Mouse (Mus musculus) liver, embryonic 11.5 days (tissue): ENCODE data around the gene Gm20715. TPM values are rescaled to one million over a fixed set of nuclear protein-coding genes. Genes with fewer than 3 reads are reported as not detected.
"Not testable (repeated sequence)": the region's sequence is repeated elsewhere in the genome, so short reads cannot be mapped to it uniquely, and the experiment has no call there.

Experiments
- ATAC-seq: fragments of 200-750 bp; cut with Nextera tagmentation; replicated peaks from 2 replicates; pipeline ENCODE4 v1.8.0; 2017; ENCODE audit warnings: moderate number of reproducible peaks, mild to moderate bottlenecking, moderate TSS enrichment, moderate library complexity; ENCODE audit not compliant: low FRiP score
- DNase-seq: peaks from one replicate; pipeline ENCODE4 v3.0.0-alpha.2; 2017; ENCODE audit warnings: low spot score
- H3K27ac ChIP-seq: fragments of 300-500 bp; sonication (generic); 2 replicates; pipeline ENCODE4 v1.5.1; 2014; ENCODE audit warnings: mild to moderate bottlenecking, low read depth, low read length, control low read depth
- H3K27me3 ChIP-seq: fragments of 300-500 bp; sonication (generic); replicated peaks from 2 replicates; pipeline ENCODE4 v1.6.1; 2014; ENCODE audit warnings: low read length, mixed read lengths; ENCODE audit not compliant: control insufficient read depth, insufficient read depth
- H3K36me3 ChIP-seq: fragments of 300-500 bp; sonication (generic); 2 replicates; pipeline ENCODE4 v1.6.1; 2014; ENCODE audit warnings: mild to moderate bottlenecking, low read length, moderate library complexity, mixed read lengths; ENCODE audit not compliant: control insufficient read depth, insufficient read depth
- H3K4me1 ChIP-seq: fragments of 300-500 bp; sonication (generic); replicated peaks from 2 replicates; pipeline ENCODE4 v1.6.1; 2014; ENCODE audit warnings: low read length, mixed read lengths; ENCODE audit not compliant: control insufficient read depth, insufficient read depth
- H3K4me2 ChIP-seq: fragments of 300-500 bp; sonication (generic); 2 replicates; pipeline ENCODE4 v1.6.1; 2014; ENCODE audit warnings: mild to moderate bottlenecking, control low read depth, moderate library complexity
- H3K4me3 ChIP-seq: fragments of 300-500 bp; sonication (generic); 2 replicates; pipeline ENCODE4 v1.5.1; 2014; ENCODE audit warnings: low read depth, low read length, control low read depth
- H3K9ac ChIP-seq: fragments of 300-500 bp; sonication (generic); 2 replicates; pipeline ENCODE4 v1.6.1; 2014; ENCODE audit warnings: low read depth, low read length, control low read depth
- H3K9me3 ChIP-seq: fragments of 300-500 bp; sonication (generic); 2 replicates; pipeline ENCODE4 v1.6.1; 2016; ENCODE audit warnings: low read length, inconsistent platforms, mixed read lengths; ENCODE audit not compliant: control insufficient read depth
- WGBS: fragments of 180-500 bp; shearing (Covaris S2); extraction: QIAGEN DNeasy Blood & Tissue Kit; methylation state at CpG from one replicate; pipeline ENCODE4 v1.1.7; 2014; 5-methylcytosine and 5-hydroxymethylcytosine counted together
- polyA plus RNA-seq: library from polyadenylated mRNA; unstranded; fragments of >200 nt; fragmentation: Nextera tagmentation; extraction: Ambion mirVana; gene quantifications from 2 replicates; pipeline ENCODE4 v1.2.1, GENCODE M21; 2014

Gm20715 gene
- polyA plus RNA-seq, 1 experiment from 2014 or later: not detected

DNA sequence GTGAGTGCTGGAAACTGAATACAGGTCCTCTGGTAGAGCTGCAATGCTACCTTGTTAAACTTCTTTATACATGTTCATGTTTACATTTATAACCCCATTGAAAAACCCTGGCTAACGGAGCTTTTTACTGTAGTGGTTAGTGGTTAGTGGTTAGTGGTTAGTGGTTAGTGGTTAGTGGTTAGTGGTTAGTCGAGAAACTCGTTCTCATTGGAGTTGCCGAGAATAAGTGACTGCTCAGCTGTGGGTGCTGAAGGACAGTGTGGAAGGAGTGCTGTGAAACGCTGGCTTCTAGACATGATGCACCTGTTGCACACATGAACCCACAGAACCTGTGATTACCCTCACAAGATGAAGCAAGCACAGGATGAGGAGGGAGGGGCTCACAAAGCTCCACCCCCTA is 37.7 kb downstream of the Gm20715 start:
- Histone ChIP-seq H3K4me2 (no peak overlapping the region), H3K9ac (no peak overlapping the region), H3K36me3 (no peaks in the 10 kb centered on the region), H3K27me3 (no peaks in the 10 kb centered on the region), H3K4me3 (no peak overlapping the region), H3K9me3 (peaks cover 2% of the 10 kb centered on the region; the same call in 1 of the 2 replicates), H3K4me1 (no peaks in the 10 kb centered on the region), H3K27ac (no peak overlapping the region)
- DNase-seq (no peak), ATAC-seq (no peak)
- WGBS: 49% methylated on average over 5 of the region's 5 CpGs

DNA sequence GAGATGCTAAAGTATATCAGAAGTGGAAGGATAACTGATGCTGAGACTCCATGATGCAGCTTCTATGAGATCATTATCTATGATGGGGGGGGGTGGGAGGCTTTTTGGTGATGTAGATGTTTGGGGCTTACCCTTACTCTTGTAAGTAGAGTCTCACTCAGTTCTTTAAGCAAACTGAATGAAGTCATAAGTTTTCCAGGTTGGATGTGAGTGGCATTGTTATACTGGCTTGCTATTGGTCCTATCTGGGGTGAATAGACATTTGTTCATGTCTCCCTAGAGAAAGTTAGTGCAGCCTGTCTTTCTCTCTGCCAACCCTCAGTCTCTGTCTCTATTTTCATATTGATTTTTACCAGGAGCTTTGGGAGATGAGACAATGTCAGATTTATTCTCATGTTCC is 45.8 kb downstream of the Gm20715 start, which contains the start of gene Olfr1336:
Gene Olfr1336, plus strand, starts transcription at position 301 of the 400 bp plus-strand sequence.
- H3K27ac ChIP-seq: no peak within 1 kb of the TSS
- no peak within 1 kb of the TSS for H3K4me2 ChIP-seq
- no peaks in the 10 kb centered on the region for H3K27me3 ChIP-seq
- ATAC-seq (no peak), DNase-seq (no peak)
- no peaks in the 10 kb centered on the region; the same call in none of the 2 replicates for H3K9me3 ChIP-seq
- no peak within 1 kb of the TSS for H3K9ac ChIP-seq
- H3K36me3 ChIP-seq: no peaks in the 10 kb centered on the region
- H3K4me3 ChIP-seq: no peak within 1 kb of the TSS
- no peaks in the 10 kb centered on the region for H3K4me1 ChIP-seq

DNA sequence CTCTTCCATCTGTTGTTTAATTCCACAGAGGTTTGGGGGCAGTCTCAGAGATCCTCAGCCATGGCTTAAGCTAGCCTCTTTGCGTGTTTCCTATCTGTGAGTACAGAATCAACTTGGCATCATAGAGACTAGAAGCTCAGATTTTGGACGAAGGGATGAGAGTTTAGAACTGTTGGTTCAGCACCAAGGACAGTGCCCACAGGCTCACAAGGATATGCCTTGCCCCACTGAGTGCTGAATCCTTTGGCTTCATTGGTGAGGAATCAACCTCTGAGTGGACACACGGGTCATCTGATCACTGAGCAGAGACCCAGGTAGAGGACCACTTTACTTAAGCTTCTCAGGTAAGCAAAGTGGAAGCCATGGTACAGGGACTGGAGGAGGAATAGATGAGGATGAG is 46.3 kb downstream of the Gm20715 start:
- WGBS: 51% methylated on average over 3 of the region's 3 CpGs
- no peak overlapping the region for H3K4me3 ChIP-seq
- no peaks in the 10 kb centered on the region; the same call in none of the 2 replicates for H3K9me3 ChIP-seq
- H3K4me1 ChIP-seq: no peaks in the 10 kb centered on the region
- H3K4me2 ChIP-seq: no peak overlapping the region
- no peak overlapping the region for H3K9ac ChIP-seq
- no peak overlapping the region for H3K27ac ChIP-seq
- H3K27me3 ChIP-seq: no peaks in the 10 kb centered on the region
- no peak for DNase-seq
- ATAC-seq: no peak
- H3K36me3 ChIP-seq: no peaks in the 10 kb centered on the region

DNA sequence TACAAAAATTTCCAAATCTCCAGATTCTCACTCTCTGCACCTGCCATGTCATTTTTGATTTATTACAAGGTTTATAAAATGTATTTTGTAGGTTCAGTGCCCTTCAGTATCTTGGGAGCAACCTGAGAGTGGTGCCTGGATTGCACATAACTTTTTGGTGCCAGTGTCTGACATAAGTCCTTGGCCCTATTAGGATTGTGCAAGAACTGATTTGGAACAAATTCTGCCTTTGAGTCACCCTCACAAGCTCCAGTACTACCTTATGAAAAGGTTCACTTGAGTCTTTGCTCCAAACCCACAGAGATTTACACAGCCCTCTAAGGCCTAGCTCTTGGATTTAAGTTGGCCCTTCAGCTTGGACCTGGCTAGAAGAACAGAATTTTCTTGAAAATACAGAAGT is 56.9 kb downstream of the Gm20715 start, which contains the start of gene Olfr1346:
Gene Olfr1346, plus strand, starts transcription at position 151 of the 400 bp plus-strand sequence.
- no peak for ATAC-seq
- H3K36me3 ChIP-seq: no peaks in the 10 kb centered on the region

DNA sequence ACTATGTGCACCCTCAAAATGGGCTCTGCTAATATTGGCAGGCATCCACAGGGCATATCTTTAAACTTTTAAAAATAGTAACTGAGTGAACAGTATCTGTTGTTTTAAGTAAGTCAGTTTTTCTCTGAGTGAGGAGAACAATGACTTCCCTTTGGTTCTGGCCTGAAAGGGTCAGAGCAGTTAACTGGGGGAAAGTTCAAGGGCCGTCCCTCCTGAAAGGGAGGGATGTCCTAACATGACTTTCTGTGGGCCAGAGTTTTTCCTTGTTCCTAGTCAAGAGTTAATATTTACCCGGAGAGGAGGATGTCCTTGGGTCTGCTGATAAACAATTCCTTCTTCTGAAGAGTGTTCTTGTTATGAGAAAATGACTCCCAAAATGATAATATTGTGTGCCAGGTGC is 67.6 kb downstream of the Gm20715 start:
- H3K4me1 ChIP-seq, H3K4me2 ChIP-seq, H3K27ac ChIP-seq, H3K9ac ChIP-seq, H3K9me3 ChIP-seq, H3K36me3 ChIP-seq, H3K4me3 ChIP-seq, H3K27me3 ChIP-seq, DNase-seq, ATAC-seq: not testable (repeated sequence)
- WGBS: 63% methylated on average over 2 of the region's 2 CpGs

More for the DNA sequence above, 56.9 kb downstream of the Gm20715 start, which contains the start of gene Olfr1346:
- no peaks in the 10 kb centered on the region for H3K9me3 ChIP-seq
- H3K4me3 ChIP-seq: no peak within 1 kb of the TSS
- no peak within 1 kb of the TSS for H3K9ac ChIP-seq
- H3K27ac ChIP-seq: no peak within 1 kb of the TSS
- no peaks in the 10 kb centered on the region for H3K27me3 ChIP-seq
- no peaks in the 10 kb centered on the region for H3K4me1 ChIP-seq
- no peak within 1 kb of the TSS for H3K4me2 ChIP-seq
- DNase-seq: no peak

DNA sequence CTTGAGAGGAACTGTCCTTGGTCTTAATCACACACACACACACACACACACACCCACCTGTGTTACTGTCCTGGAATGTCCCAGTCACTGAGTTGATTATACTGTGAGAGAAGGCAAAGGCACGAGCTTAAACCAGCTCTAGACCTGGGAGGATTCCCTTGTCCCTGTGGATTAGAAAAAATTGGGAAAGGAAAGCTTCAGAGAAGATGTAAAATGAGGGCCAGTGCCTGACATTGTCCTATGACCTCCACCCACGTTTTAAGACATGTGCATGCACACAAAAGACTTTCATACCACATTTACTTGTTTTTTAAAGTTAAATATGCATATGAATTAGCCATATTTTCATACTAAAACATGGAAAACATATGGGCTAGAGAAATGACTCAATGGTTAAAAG is 76.8 kb downstream of the Gm20715 start, which contains the start of gene Olfr5:
Gene Olfr5, minus strand, starts transcription at position 101 of the 400 bp plus-strand sequence.
- no peaks in the 10 kb centered on the region for H3K27me3 ChIP-seq
- no peaks in the 10 kb centered on the region for H3K36me3 ChIP-seq
- 26% methylated on average over 2 of the region's 2 CpGs for WGBS
- H3K27ac ChIP-seq: no peak within 1 kb of the TSS
- no peak for DNase-seq
- no peak for ATAC-seq
- H3K9me3 ChIP-seq: peaks cover 3% of the 10 kb centered on the region; the same call in 1 of the 2 replicates
- H3K9ac ChIP-seq: no peak within 1 kb of the TSS
- H3K4me2 ChIP-seq: no peak within 1 kb of the TSS
- H3K4me3 ChIP-seq: no peak within 1 kb of the TSS
- H3K4me1 ChIP-seq: no peaks in the 10 kb centered on the region

Other genes with a start within 250 kb of the Gm20715 start
- 44.6 and 46.8 TPM in 2 replicates for gene Zfp444, start 238.1 kb upstream of the Gm20715 start, polyA plus RNA-seq
- gene Galp, start 213.2 kb upstream of the Gm20715 start, polyA plus RNA-seq: not detected in 2 replicates
- not detected in 2 replicates for gene Zscan5b, start 188.0 kb upstream of the Gm20715 start, polyA plus RNA-seq
- not detected in 2 replicates for gene Epp13, start 157.6 kb upstream of the Gm20715 start, polyA plus RNA-seq
- 9.9 and 10.3 TPM in 2 replicates for gene Zfp667, start 123.7 kb upstream of the Gm20715 start, polyA plus RNA-seq
- 3.8 and 4.6 TPM in 2 replicates for gene Zfp583, start 79.0 kb upstream of the Gm20715 start, polyA plus RNA-seq
- gene Gm3854, start 66.5 kb upstream of the Gm20715 start, polyA plus RNA-seq: 1.3 and 1.5 TPM in 2 replicates
- gene Zfp78, start 47.0 kb upstream of the Gm20715 start, polyA plus RNA-seq: 1.3 and 2.1 TPM in 2 replicates
- 4.7 and 5.8 TPM in 2 replicates for gene Zfp28, start 27.0 kb upstream of the Gm20715 start, polyA plus RNA-seq
- 0.27 TPM in 1 of 2 replicates, not detected in the other for gene Smim17, start 11.6 kb upstream of the Gm20715 start, polyA plus RNA-seq
- gene Olfr1344, start 28.4 kb downstream of the Gm20715 start, polyA plus RNA-seq: 0.08 TPM in 1 of 2 replicates, not detected in the other
- gene Olfr1336, start 45.9 kb downstream of the Gm20715 start, polyA plus RNA-seq: not detected in 2 replicates
- gene Olfr1346, start 56.8 kb downstream of the Gm20715 start, polyA plus RNA-seq: not detected in 2 replicates
- not detected in 2 replicates for gene Olfr5, start 76.7 kb downstream of the Gm20715 start, polyA plus RNA-seq
- gene Olfr1347, start 89.5 kb downstream of the Gm20715 start, polyA plus RNA-seq: not detected in 2 replicates
- not detected in 2 replicates for gene Olfr1348, start 98.5 kb downstream of the Gm20715 start, polyA plus RNA-seq
- gene Olfr1349, start 112.7 kb downstream of the Gm20715 start, polyA plus RNA-seq: not detected in 2 replicates
- gene Olfr1350, start 154.6 kb downstream of the Gm20715 start, polyA plus RNA-seq: not detected in 2 replicates